Mouse (Mus musculus) embryonic fibroblast, embryonic 13.5 days (primary cell): ENCODE results near the gene Ambra1.

ENCODE experiments used
- CTCF ChIP-seq: IDR thresholded peaks from 2 replicates; pipeline ENCODE4 v1.5.1; 2011; ENCODE audit warnings: mild to moderate bottlenecking, control low read depth, low read length, moderate library complexity, borderline replicate concordance; ENCODE audit not compliant: insufficient read depth
- POLR2A ChIP-seq: IDR thresholded peaks from 2 replicates; pipeline ENCODE4 v1.6.1; 2011; ENCODE audit warnings: low read depth, mild to moderate bottlenecking, control low read depth, low read length, moderate library complexity

GRCm38 (mm10) chr2:91727011-91727410 is 2.9 kb upstream of the Ambra1 start:
- TF ChIP-seq CTCF: no peak
- TF ChIP-seq POLR2A: no peak
